Mouse (Mus musculus) MEL (cell line): ENCODE measurements around the gene Zfp668. TPM values are rescaled to one million over a fixed set of nuclear protein-coding genes. Genes with fewer than 3 reads are reported as not detected.

Experiments
- DNase-seq: peaks from one replicate; pipeline ENCODE4 v3.0.0; 2011; ENCODE audit warnings: low read depth, low spot score
- H3K27ac ChIP-seq: 2 replicates; pipeline ENCODE4 v1.5.1; 2012; ENCODE audit warnings: low read depth, mild to moderate bottlenecking, control low read depth, low read length, moderate library complexity; ENCODE audit not compliant: control insufficient read depth
- H3K27me3 ChIP-seq, 2 experiments: fragments of 150-350 bp in 1 of 2; sonication (generic) in 1 of 2; 2 replicates each; pipeline ENCODE4 v1.6.1; 2012; ENCODE audit warnings: low read length in 2 of 2, mild to moderate bottlenecking in 2 of 2, improper control_type of control experiment in 1 of 2, moderate library complexity in 1 of 2; ENCODE audit not compliant: insufficient read depth in 2 of 2, control insufficient read depth in 1 of 2
- H3K36me3 ChIP-seq, 2 experiments: 2 replicates each; pipeline ENCODE4 v1.6.1; 2012 to 2014; ENCODE audit warnings: low read length in 2 of 2, improper control_type of control experiment in 1 of 2, inconsistent platforms in 1 of 2, mild to moderate bottlenecking in 1 of 2; ENCODE audit not compliant: insufficient read depth in 2 of 2, control insufficient read depth in 1 of 2
- H3K4me1 ChIP-seq, 2 experiments: fragments of 150-350 bp in 1 of 2; sonication (generic) in 1 of 2; 2 replicates each; pipeline ENCODE4 v1.6.1; 2012; ENCODE audit warnings: low read length in 2 of 2, improper control_type of control experiment in 1 of 2, mild to moderate bottlenecking in 1 of 2; ENCODE audit not compliant: insufficient read depth in 2 of 2, control insufficient read depth in 1 of 2
- H3K4me3 ChIP-seq, 2 experiments: fragments of 150-350 bp in 1 of 2; sonication (generic) in 1 of 2; 2 replicates each; pipeline ENCODE4 v1.5.1; 2012; ENCODE audit warnings: low read depth in 2 of 2, low read length in 2 of 2, mild to moderate bottlenecking in 2 of 2, moderate library complexity in 2 of 2, control low read depth in 1 of 2, improper control_type of control experiment in 1 of 2; ENCODE audit not compliant: control insufficient read depth in 1 of 2, insufficient read depth in 1 of 2
- H3K79me2 ChIP-seq: 2 replicates; pipeline ENCODE4 v1.6.1; 2012; ENCODE audit warnings: mild to moderate bottlenecking, low read length, moderate library complexity; ENCODE audit not compliant: control insufficient read depth, poor library complexity, insufficient read depth
- H3K9ac ChIP-seq: 2 replicates; pipeline ENCODE4 v1.6.1; 2012; ENCODE audit warnings: low read depth, mild to moderate bottlenecking, control low read depth, low read length, moderate library complexity; ENCODE audit not compliant: control insufficient read depth, poor library complexity, severe bottlenecking
- H3K9me3 ChIP-seq: fragments of 150-350 bp; sonication (generic); replicated peaks from 2 replicates; pipeline ENCODE4 v1.6.1; 2012; ENCODE audit warnings: mild to moderate bottlenecking, low read length, improper control_type of control experiment, moderate library complexity; ENCODE audit not compliant: insufficient read depth
- CHD1 ChIP-seq: IDR thresholded peaks from 2 replicates; pipeline ENCODE4 v1.6.1; 2012; ENCODE audit warnings: low read depth, mild to moderate bottlenecking, inconsistent platforms, low read length, improper control_type of control experiment
- CHD2 ChIP-seq: IDR thresholded peaks from 2 replicates; pipeline ENCODE4 v1.6.1; 2011; ENCODE audit warnings: low read length, improper control_type of control experiment
- E2F4 ChIP-seq: IDR thresholded peaks from 2 replicates; pipeline ENCODE4 v1.6.1; 2011; ENCODE audit warnings: low read depth, low read length, improper control_type of control experiment, borderline replicate concordance
- ELF1 ChIP-seq: IDR thresholded peaks from 2 replicates; pipeline ENCODE4 v1.6.1; 2014; ENCODE audit warnings: low read depth, mild to moderate bottlenecking, inconsistent platforms, low read length, improper control_type of control experiment, moderate library complexity
- ETS1 ChIP-seq: IDR thresholded peaks from 2 replicates; pipeline ENCODE4 v1.6.1; 2012; ENCODE audit warnings: low read depth, mild to moderate bottlenecking, inconsistent platforms, low read length, improper control_type of control experiment, moderate library complexity
- GABPA ChIP-seq: IDR thresholded peaks from 2 replicates; pipeline ENCODE4 v1.6.1; 2012; ENCODE audit warnings: low read depth, mild to moderate bottlenecking, inconsistent platforms, low read length, improper control_type of control experiment, moderate library complexity
- HCFC1 ChIP-seq: IDR thresholded peaks from 2 replicates; pipeline ENCODE4 v1.6.1; 2012; ENCODE audit warnings: low read depth, mild to moderate bottlenecking, inconsistent platforms, low read length, improper control_type of control experiment, moderate library complexity
- KAT2A ChIP-seq: conservative IDR thresholded peaks from 2 replicates; pipeline ENCODE4 v1.6.1; 2012; ENCODE audit warnings: low read depth, low read length, improper control_type of control experiment, inconsistent platforms
- MAX ChIP-seq: IDR thresholded peaks from 2 replicates; pipeline ENCODE4 v1.6.1; 2011; ENCODE audit warnings: low read length, improper control_type of control experiment
- MAZ ChIP-seq: IDR thresholded peaks from 2 replicates; pipeline ENCODE4 v1.6.1; 2012; ENCODE audit warnings: low read depth, mild to moderate bottlenecking, inconsistent platforms, low read length, improper control_type of control experiment
- MEF2A ChIP-seq: IDR thresholded peaks from 2 replicates; pipeline ENCODE4 v1.6.1; 2014; ENCODE audit warnings: low read depth, mild to moderate bottlenecking, inconsistent platforms, low read length, improper control_type of control experiment; ENCODE audit not compliant: poor library complexity, insufficient replicate concordance, severe bottlenecking; ENCODE audit errors: extremely low read depth
- MXI1 ChIP-seq: IDR thresholded peaks from 2 replicates; pipeline ENCODE4 v1.6.1; 2011; ENCODE audit warnings: mild to moderate bottlenecking, low read depth, low read length, improper control_type of control experiment
- NELFE ChIP-seq: IDR thresholded peaks from 2 replicates; pipeline ENCODE4 v1.6.1; 2011; ENCODE audit warnings: low read depth, low read length, improper control_type of control experiment
- NRF1 ChIP-seq: IDR thresholded peaks from 2 replicates; pipeline ENCODE4 v1.6.1; 2014; ENCODE audit warnings: low read depth, mild to moderate bottlenecking, inconsistent platforms, low read length, improper control_type of control experiment, moderate library complexity; ENCODE audit not compliant: poor library complexity, insufficient read depth, severe bottlenecking
- POLR2A ChIP-seq, 2 experiments: IDR thresholded peaks; 2 replicates each; pipeline ENCODE4 v1.6.1; 2011 to 2012; ENCODE audit warnings: low read length in 2 of 2, mild to moderate bottlenecking in 2 of 2, control low read depth in 1 of 2, improper control_type of control experiment in 1 of 2, low read depth in 1 of 2, moderate library complexity in 1 of 2; ENCODE audit not compliant: control insufficient read depth in 1 of 2, insufficient read depth in 1 of 2, poor library complexity in 1 of 2
- POLR2AphosphoS2 ChIP-seq: IDR thresholded peaks from 2 replicates; pipeline ENCODE4 v1.6.1; 2011; ENCODE audit warnings: low read length, improper control_type of control experiment
- RCOR1 ChIP-seq: IDR thresholded peaks from 2 replicates; pipeline ENCODE4 v1.6.1; 2012; ENCODE audit warnings: low read depth, mild to moderate bottlenecking, inconsistent platforms, low read length, improper control_type of control experiment
- SIN3A ChIP-seq: IDR thresholded peaks from 2 replicates; pipeline ENCODE4 v1.6.1; 2012; ENCODE audit warnings: low read length, improper control_type of control experiment, inconsistent platforms
- SMC3 ChIP-seq: IDR thresholded peaks from 2 replicates; pipeline ENCODE4 v1.6.1; 2011; ENCODE audit warnings: low read depth, low read length, improper control_type of control experiment
- TBP ChIP-seq: IDR thresholded peaks from 2 replicates; pipeline ENCODE4 v1.8.0; 2011; ENCODE audit warnings: low read depth, low read length, improper control_type of control experiment
- TCF12 ChIP-seq: IDR thresholded peaks from 2 replicates; pipeline ENCODE4 v1.6.1; 2014; ENCODE audit warnings: low read depth, mild to moderate bottlenecking, inconsistent platforms, low read length, improper control_type of control experiment, moderate library complexity
- USF1 ChIP-seq: IDR thresholded peaks from 2 replicates; pipeline ENCODE4 v1.6.1; 2014; ENCODE audit warnings: low read depth, mild to moderate bottlenecking, inconsistent platforms, low read length, improper control_type of control experiment, moderate library complexity
- ZKSCAN1 ChIP-seq: IDR thresholded peaks from 2 replicates; pipeline ENCODE4 v1.6.1; 2012; ENCODE audit warnings: low read depth, mild to moderate bottlenecking, inconsistent platforms, low read length, improper control_type of control experiment, moderate library complexity
- ZMIZ1 ChIP-seq: IDR thresholded peaks from 2 replicates; pipeline ENCODE4 v1.6.1; 2012; ENCODE audit warnings: low read depth, mild to moderate bottlenecking, inconsistent platforms, low read length, improper control_type of control experiment, moderate library complexity
- polyA plus RNA-seq, 2 experiments: library from polyadenylated mRNA; stranded (reverse) in 1 of 2; unstranded in 1 of 2; fragments of >175 nt in 1 of 2; fragments of >200 nt in 1 of 2; gene quantifications; 2 replicates each; pipeline versions ENCODE4 v1.2.1 to v1.2.4; 2012; ENCODE audit warnings: low replicate concordance in 2 of 2, low read depth in 1 of 2; ENCODE audit not compliant: insufficient read length in 2 of 2, insufficient read depth in 1 of 2, missing spikeins in 1 of 2
- total RNA-seq: library from RNA; depleted of rRNA; stranded (reverse); fragments of 300-350 nt; gene quantifications from 2 replicates; pipeline ENCODE4 v1.2.3, GENCODE M21; 2012; rRNA removed

The Zfp668 gene
- total RNA-seq (7.7 and 9.1 TPM in 2 replicates), polyA plus RNA-seq (10 to 100 TPM in 1 of 2 experiments, not detected in 1; 15.6 TPM)

- H3K36me3 ChIP-seq: peaks cover 0 to 18% of the 10 kb centered on the region in 2 experiments
Measured at GRCm38 (mm10) chr7:127876467-127877348, at the start of gene Zfp668. TSS of gene Zfp668 (minus strand) at chr7:127876828.

GRCm38 (mm10) chr7:127926066-127926465 lies 49.4 kb upstream of the Zfp668 start:
- H3K4me1 ChIP-seq: peaks cover 0 to 26% of the 10 kb centered on the region in 2 experiments; a peak in 2 of 4 replicates
- TF ChIP-seq ETS1: no peak
- no peak for TF ChIP-seq CHD2
- TF ChIP-seq, all 39 proteins: peak for 0
- no peaks in the 10 kb centered on the region for H3K79me2 ChIP-seq
- DNase-seq: no peak
- no peaks in the 10 kb centered on the region for H3K27me3 ChIP-seq
- no peaks in the 10 kb centered on the region for H3K9me3 ChIP-seq
- H3K9ac ChIP-seq: no peak overlapping the region
- no peak overlapping the region for H3K27ac ChIP-seq
- H3K4me3 ChIP-seq: no peak overlapping the region
- peaks cover 2 to 17% of the 10 kb centered on the region in 2 experiments for H3K36me3 ChIP-seq

More at GRCm38 (mm10) chr7:127876467-127877348, at the start of gene Zfp668:
- peak within 1 kb of the TSS; percentile 85 for H3K27ac ChIP-seq
- peak within 1 kb of the TSS; percentile 81 to 86 for H3K4me3 ChIP-seq
- H3K4me1 ChIP-seq: peaks cover 0 to 16% of the 10 kb centered on the region in 2 experiments; a peak in 3 of 4 replicates
- no peaks in the 10 kb centered on the region for H3K9me3 ChIP-seq
- H3K27me3 ChIP-seq: no peaks in the 10 kb centered on the region
- peak; percentile 71; the same call in 1 of the 2 replicates for TF ChIP-seq POLR2AphosphoS2
- TF ChIP-seq MEF2A: no peak
- peak; percentile 62 for TF ChIP-seq MAX
- TF ChIP-seq ZMIZ1: peak; percentile 54; the same call in 1 of the 2 replicates
- TF ChIP-seq RCOR1: peak; percentile 68
- peak; percentile 100 for TF ChIP-seq ELF1
- TF ChIP-seq TCF12: peak; percentile 68
- TF ChIP-seq SMC3: no peak
- peak; percentile 97 for TF ChIP-seq HCFC1
- TF ChIP-seq CHD1: peak; percentile 44; the same call in 1 of the 2 replicates
- TF ChIP-seq NELFE: peak; percentile 52
- TF ChIP-seq ETS1: peak; percentile 61; the same call in 1 of the 2 replicates
- TF ChIP-seq NRF1: peak; percentile 76
- TF ChIP-seq KAT2A: peak; percentile 89
- no peak for TF ChIP-seq ZKSCAN1
- peak; percentile 78 for TF ChIP-seq MXI1
- peak; percentile 27 to 83 for TF ChIP-seq POLR2A (IDR thresholded peaks at IDR 0.05; ENCODE audit: control insufficient read depth in 1 of 2, insufficient read depth in 1 of 2, low read depth in 1 of 2, low read length in 2 of 2, poor library complexity in 1 of 2)
- peak; percentile 94 for TF ChIP-seq MAZ
- TF ChIP-seq E2F4: peak; percentile 87; the same call in 1 of the 2 replicates
- TF ChIP-seq TBP: peak; percentile 75
- no peak for TF ChIP-seq USF1
- no peak; the same call in 1 of the 2 replicates for TF ChIP-seq GABPA
- TF ChIP-seq SIN3A: peak; percentile 93
- DNase-seq: peak; percentile 98
- H3K79me2 ChIP-seq: peaks cover 66% of the 10 kb centered on the region
- H3K9ac ChIP-seq: peak within 1 kb of the TSS; percentile 90
